Mouse (Mus musculus) 416B (cell line): ENCODE data around the gene Olfr916.

ENCODE experiments used
- DNase-seq: peaks from one replicate; pipeline ENCODE4 v3.0.0; 2011; ENCODE audit warnings: low read depth

Gene Olfr916

GRCm38 (mm10) chr9:38659775-38660174, at the start of gene Olfr916:
Gene Olfr916, minus strand, starts transcription at chr9:38659875.
- no peak for DNase-seq

GRCm38 (mm10) chr9:38674501-38674900, 14.8 kb upstream of the Olfr916 start, which contains the start of gene Olfr918:
Gene Olfr918, minus strand, starts transcription at chr9:38674601.
- no peak for DNase-seq

DNA sequence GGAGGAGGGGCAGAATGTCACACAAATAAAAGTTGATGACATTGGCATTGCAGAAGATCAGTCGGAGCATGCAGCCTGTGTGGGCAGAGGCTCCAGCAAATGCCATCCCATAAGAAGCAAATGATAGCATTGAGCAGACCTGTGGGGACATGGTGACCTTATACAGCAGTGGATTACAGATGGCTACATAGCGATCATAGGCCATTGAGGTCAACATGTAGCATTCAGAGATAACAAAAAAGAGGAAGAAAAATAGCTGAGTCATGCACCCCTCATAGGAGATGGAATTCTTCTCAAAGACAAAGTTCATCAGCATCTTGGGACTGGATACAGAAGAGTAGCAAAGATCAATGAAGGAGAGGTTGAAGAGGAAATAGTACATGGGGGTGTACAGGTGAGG, 13.2 kb upstream of the Olfr916 start:
- peak; percentile 56 for DNase-seq

DNA sequence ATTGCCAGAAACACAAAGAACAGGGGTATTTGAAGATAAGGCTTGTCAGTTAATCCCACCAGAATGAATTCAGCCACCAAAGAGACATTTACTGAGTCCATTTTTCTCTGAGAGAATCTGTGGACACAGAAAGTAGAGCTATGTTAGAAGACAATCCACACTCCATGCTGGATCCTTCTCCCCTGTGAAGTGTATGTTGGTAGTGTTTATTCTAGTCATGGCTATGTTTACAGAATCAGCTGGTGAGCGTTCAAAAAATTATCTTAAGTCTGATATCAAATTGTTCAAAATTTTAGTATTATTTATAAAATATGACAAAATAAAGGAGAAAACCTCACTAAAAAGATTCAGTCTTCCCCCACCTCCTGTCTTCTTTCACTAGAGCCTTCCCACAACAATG, 6.1 kb upstream of the Olfr916 start, which contains the start of gene Olfr917:
Gene Olfr917, minus strand, starts transcription at position 101 of the 400 bp plus-strand sequence.
- no peak for DNase-seq

- no peak for DNase-seq
Observed at GRCm38 (mm10) chr9:38632406-38632805, 27.3 kb downstream of the Olfr916 start.
